Mouse (Mus musculus) monocyte, adult 5-6 weeks (primary cell): ENCODE measurements around the gene Asb2. TPM values are rescaled to one million over a fixed set of nuclear protein-coding genes. Genes with fewer than 3 reads are reported as not detected.
A peak's percentile ranks its signal among the peaks of the same experiment; 100 is the strongest.

Experiments
- ATAC-seq: fragments of 153-309, 156-312 bp; replicated peaks from 2 replicates; pipeline ENCODE4 v1.8.0; 2017; ENCODE audit warnings: mild to moderate bottlenecking; ENCODE audit not compliant: low TSS enrichment, insufficient number of reproducible peaks, severe bottlenecking, poor library complexity, low FRiP score
- total RNA-seq: library from RNA; stranded (forward); fragments of 200-1000, 200-491, 200-594 nt; gene quantifications from 3 replicates; pipeline ENCODE4 v1.2.3, GENCODE M21; 2017

Asb2 gene
- total RNA-seq, 1 experiment from 2014 or later = 4.0 TPM

- ATAC-seq = no peak
Observed at GRCm38 (mm10) chr12:103328448-103329191, 27.2 kb downstream of the Asb2 start.

- ATAC-seq = no peak
Observed at GRCm38 (mm10) chr12:103327107-103327506, 28.7 kb downstream of the Asb2 start.

GRCm38 (mm10) chr12:103326569-103326968 is 29.2 kb downstream of the Asb2 start:
- no peak for ATAC-seq

- ATAC-seq = peak; percentile 77
Observed at GRCm38 (mm10) chr12:103325156-103325857, 30.5 kb downstream of the Asb2 start.

- ATAC-seq = no peak
Observed at GRCm38 (mm10) chr12:103322801-103323200, 33.0 kb downstream of the Asb2 start.

- ATAC-seq = no peak
Observed at GRCm38 (mm10) chr12:103315831-103316545, 39.8 kb downstream of the Asb2 start.

GRCm38 (mm10) chr12:103314640-103315361 is 41.0 kb downstream of the Asb2 start:
- no peak for ATAC-seq

GRCm38 (mm10) chr12:103313871-103314639 is 41.7 kb downstream of the Asb2 start:
- ATAC-seq = no peak

- no peak for ATAC-seq
Observed at GRCm38 (mm10) chr12:103313274-103313673, 42.5 kb downstream of the Asb2 start.

GRCm38 (mm10) chr12:103311921-103312320 is 43.9 kb downstream of the Asb2 start:
- no peak for ATAC-seq

- ATAC-seq = no peak
Observed at GRCm38 (mm10) chr12:103310744-103311267, 45.0 kb downstream of the Asb2 start, which contains the start of gene Fam181a. Gene Fam181a (plus strand): TSS chr12:103310975.

GRCm38 (mm10) chr12:103306720-103307119 is 49.1 kb downstream of the Asb2 start:
- ATAC-seq = no peak

- ATAC-seq = no peak
Observed at GRCm38 (mm10) chr12:103306224-103306623, 49.6 kb downstream of the Asb2 start.

- no peak for ATAC-seq
Observed at GRCm38 (mm10) chr12:103302960-103303359, 52.8 kb downstream of the Asb2 start.

GRCm38 (mm10) chr12:103301645-103302044 is 54.2 kb downstream of the Asb2 start:
- ATAC-seq = no peak

GRCm38 (mm10) chr12:103300493-103300892 is 55.3 kb downstream of the Asb2 start:
- ATAC-seq = no peak

GRCm38 (mm10) chr12:103296292-103296691 is 59.5 kb downstream of the Asb2 start:
- no peak for ATAC-seq

- no peak for ATAC-seq
Observed at GRCm38 (mm10) chr12:103292366-103292765, 63.4 kb downstream of the Asb2 start.
